Mouse (Mus musculus): ENCODE results near the gene Mtus2. TPM values are rescaled to one million over a fixed set of nuclear protein-coding genes. Genes with fewer than 3 reads are reported as not detected.

The Mtus2 gene
- total RNA-seq, 2 experiments from 2014 or later: 0.30 TPM; not detected in 1

GRCm38 (mm10) chr5:148094640-148095039 is 137.5 kb downstream of the Mtus2 start:
- no peak for ATAC-seq (replicated peaks; ENCODE audit: low FRiP score, poor library complexity, severe bottlenecking)

- no peak for ATAC-seq (replicated peaks; ENCODE audit: low FRiP score, poor library complexity, severe bottlenecking)
Observed at GRCm38 (mm10) chr5:148099356-148099755, 142.2 kb downstream of the Mtus2 start.

GRCm38 (mm10) chr5:148107324-148107723 is 150.2 kb downstream of the Mtus2 start:
- no peak for ATAC-seq (replicated peaks; ENCODE audit: low FRiP score, poor library complexity, severe bottlenecking)

- ATAC-seq (replicated peaks; ENCODE audit: low FRiP score, poor library complexity, severe bottlenecking): no peak
Observed at GRCm38 (mm10) chr5:148107890-148108289, 150.8 kb downstream of the Mtus2 start.

GRCm38 (mm10) chr5:148108314-148108713 is 151.2 kb downstream of the Mtus2 start:
- ATAC-seq (replicated peaks; ENCODE audit: low FRiP score, poor library complexity, severe bottlenecking): no peak

GRCm38 (mm10) chr5:148115207-148115817 is 158.2 kb downstream of the Mtus2 start:
- no peak for ATAC-seq (replicated peaks; ENCODE audit: low FRiP score, poor library complexity, severe bottlenecking)

GRCm38 (mm10) chr5:148124354-148124753 is 167.2 kb downstream of the Mtus2 start:
- ATAC-seq (replicated peaks; ENCODE audit: low FRiP score, poor library complexity, severe bottlenecking): no peak

- no peak for ATAC-seq (replicated peaks; ENCODE audit: low FRiP score, poor library complexity, severe bottlenecking)
Observed at GRCm38 (mm10) chr5:148130691-148131457, 173.8 kb downstream of the Mtus2 start.

GRCm38 (mm10) chr5:148131458-148132131 is 174.5 kb downstream of the Mtus2 start:
- no peak for ATAC-seq (replicated peaks; ENCODE audit: low FRiP score, poor library complexity, severe bottlenecking)

GRCm38 (mm10) chr5:148133448-148134060 is 176.4 kb downstream of the Mtus2 start:
- no peak for ATAC-seq (replicated peaks; ENCODE audit: low FRiP score, poor library complexity, severe bottlenecking)

GRCm38 (mm10) chr5:148141662-148142061 is 184.5 kb downstream of the Mtus2 start:
- no peak for ATAC-seq (replicated peaks; ENCODE audit: low FRiP score, poor library complexity, severe bottlenecking)

- no peak for ATAC-seq (replicated peaks; ENCODE audit: low FRiP score, poor library complexity, severe bottlenecking)
Observed at GRCm38 (mm10) chr5:148146200-148146823, 189.2 kb downstream of the Mtus2 start.

- ATAC-seq (replicated peaks; ENCODE audit: low FRiP score, poor library complexity, severe bottlenecking): no peak
Observed at GRCm38 (mm10) chr5:148151894-148152599, 194.9 kb downstream of the Mtus2 start.

GRCm38 (mm10) chr5:148152600-148153402 is 195.7 kb downstream of the Mtus2 start:
- ATAC-seq (replicated peaks; ENCODE audit: low FRiP score, poor library complexity, severe bottlenecking): no peak

GRCm38 (mm10) chr5:148153403-148153713 is 196.2 kb downstream of the Mtus2 start:
- ATAC-seq (replicated peaks; ENCODE audit: low FRiP score, poor library complexity, severe bottlenecking): no peak

- no peak for ATAC-seq (replicated peaks; ENCODE audit: low FRiP score, poor library complexity, severe bottlenecking)
Observed at GRCm38 (mm10) chr5:148154727-148155126, 197.6 kb downstream of the Mtus2 start.

- ATAC-seq (replicated peaks; ENCODE audit: low FRiP score, poor library complexity, severe bottlenecking): no peak; the same call in 1 of the 2 replicates
Observed at GRCm38 (mm10) chr5:148159328-148159727, 202.2 kb downstream of the Mtus2 start.

GRCm38 (mm10) chr5:148160529-148161154 is 203.5 kb downstream of the Mtus2 start:
- no peak for ATAC-seq (replicated peaks; ENCODE audit: low FRiP score, poor library complexity, severe bottlenecking)
